Mouse (Mus musculus): ENCODE data around the gene Teddm1b. TPM values are rescaled to one million over a fixed set of nuclear protein-coding genes. Genes with fewer than 3 reads are reported as not detected.
A peak's percentile ranks its signal among the peaks of the same experiment; 100 is the strongest.
"Not testable (repeated sequence)": the region's sequence is repeated elsewhere in the genome, so short reads cannot be mapped to it uniquely, and the experiment has no call there.

Teddm1b gene
- polyA plus RNA-seq (2014; fragmentation: Nextera tagmentation; extraction: Ambion mirVana): 0.31 and 0.33 TPM in 2 replicates

DNA sequence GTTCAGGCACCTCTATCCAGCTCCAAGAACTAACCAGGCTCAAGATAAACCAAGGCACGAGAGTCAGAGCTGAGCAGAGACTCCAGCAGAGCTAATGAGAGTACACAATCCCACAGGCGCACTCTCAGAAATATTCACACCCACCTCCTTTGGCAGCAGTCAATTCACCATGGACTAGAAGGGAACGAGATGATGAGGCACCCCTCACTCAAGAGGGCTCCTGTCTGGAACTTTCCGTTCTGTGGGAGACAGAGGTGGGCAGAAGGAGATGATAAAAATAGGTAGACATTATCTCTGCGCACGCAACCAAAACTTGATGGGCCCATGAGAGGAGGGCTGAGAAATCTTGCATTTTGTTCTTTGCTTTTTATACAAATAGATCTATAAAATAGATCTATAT lies at the start of gene Teddm1b:
Teddm1b (plus strand) TSS at position 301 of the 400 bp plus-strand sequence.
- Histone ChIP-seq H3K4me2 (replicated peaks; ENCODE audit: low read depth, low read length) (no peak within 1 kb of the TSS), H3K36me3 (ENCODE audit: control insufficient read depth, insufficient read depth, low read length) (no peaks in the 10 kb centered on the region), H3K9me3 (ENCODE audit: control insufficient read depth, low read length) (no peaks in the 10 kb centered on the region), H3K4me3 (ENCODE audit: low read depth, low read length) (no peak within 1 kb of the TSS), H3K27ac (ENCODE audit: low read depth, low read length) (no peak within 1 kb of the TSS), H3K27me3 (ENCODE audit: control insufficient read depth, insufficient read depth, low read length) (no peaks in the 10 kb centered on the region), H3K9ac (ENCODE audit: low read depth, low read length) (no peak within 1 kb of the TSS), H3K4me1 (replicated peaks; ENCODE audit: control insufficient read depth, insufficient read depth, low read length) (no peaks in the 10 kb centered on the region)
- ATAC-seq (ENCODE audit: low FRiP score): no peak
- WGBS: 84% methylated on average over 6 of the region's 6 CpGs
- DNase-seq (ENCODE audit: low spot score): no peak

DNA sequence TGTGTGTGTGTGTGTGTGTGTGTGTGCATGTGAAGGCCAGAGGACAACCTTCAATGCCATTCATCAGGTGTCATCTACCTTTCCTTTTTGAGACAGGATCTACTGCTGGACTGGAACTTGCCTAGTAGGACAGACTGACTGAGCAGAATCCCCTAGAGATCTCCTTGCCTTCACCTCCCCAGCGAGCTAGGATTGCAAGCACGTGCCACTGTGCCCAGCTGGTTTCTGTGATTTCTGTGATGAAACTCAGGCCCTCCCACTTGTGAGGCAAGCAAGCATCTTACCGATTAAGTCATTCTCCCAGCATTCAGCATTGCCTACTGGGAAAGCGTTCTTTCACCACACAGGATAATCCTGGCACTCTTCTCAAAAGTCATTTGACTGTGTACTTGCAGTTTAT lies 43.4 kb upstream of the Teddm1b start:
- Histone ChIP-seq H3K9me3 (ENCODE audit: control insufficient read depth, low read length) (no peaks in the 10 kb centered on the region), H3K9ac (ENCODE audit: low read depth, low read length) (no peak overlapping the region), H3K36me3 (ENCODE audit: control insufficient read depth, insufficient read depth, low read length) (no peaks in the 10 kb centered on the region), H3K27me3 (ENCODE audit: control insufficient read depth, insufficient read depth, low read length) (no peaks in the 10 kb centered on the region), H3K4me3 (ENCODE audit: low read depth, low read length) (no peak overlapping the region), H3K27ac (ENCODE audit: low read depth, low read length) (no peak overlapping the region), H3K4me1 (replicated peaks; ENCODE audit: control insufficient read depth, insufficient read depth, low read length) (no peaks in the 10 kb centered on the region), H3K4me2 (replicated peaks; ENCODE audit: low read depth, low read length) (no peak overlapping the region)
- WGBS: 86% methylated on average over 4 of the region's 4 CpGs
- DNase-seq (ENCODE audit: low spot score) (no peak), ATAC-seq (ENCODE audit: low FRiP score) (no peak)

DNA sequence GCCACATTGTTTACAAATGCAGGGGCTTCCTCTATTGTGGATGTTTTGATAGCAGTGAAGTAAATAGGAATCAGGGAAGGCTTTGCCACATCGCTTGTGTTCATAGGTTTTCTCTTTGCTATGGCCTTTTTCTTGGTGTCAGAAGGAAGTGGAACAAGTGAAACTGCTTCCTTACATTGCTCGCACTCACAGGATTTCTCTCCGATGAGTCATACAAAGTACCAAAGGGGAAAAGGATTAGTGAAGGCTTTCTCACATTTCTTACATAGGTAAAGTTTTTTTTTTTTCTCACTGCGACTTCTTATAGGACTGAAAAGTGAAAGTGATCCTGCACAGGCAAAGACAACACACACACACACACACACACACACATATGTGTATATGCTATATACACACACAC lies 38.1 kb upstream of the Teddm1b start:
- no peak overlapping the region for H3K9ac ChIP-seq (ENCODE audit: low read depth, low read length)
- 90% methylated on average over 4 of the region's 4 CpGs for WGBS
- H3K9me3 ChIP-seq (ENCODE audit: control insufficient read depth, low read length): no peaks in the 10 kb centered on the region
- H3K4me3 ChIP-seq (ENCODE audit: low read depth, low read length): no peak overlapping the region
- H3K4me2 ChIP-seq (replicated peaks; ENCODE audit: low read depth, low read length): no peak overlapping the region
- DNase-seq (ENCODE audit: low spot score): no peak
- H3K27ac ChIP-seq (ENCODE audit: low read depth, low read length): no peak overlapping the region
- H3K4me1 ChIP-seq (replicated peaks; ENCODE audit: control insufficient read depth, insufficient read depth, low read length): no peaks in the 10 kb centered on the region
- no peaks in the 10 kb centered on the region for H3K27me3 ChIP-seq (ENCODE audit: control insufficient read depth, insufficient read depth, low read length)
- no peaks in the 10 kb centered on the region for H3K36me3 ChIP-seq (ENCODE audit: control insufficient read depth, insufficient read depth, low read length)
- ATAC-seq (ENCODE audit: low FRiP score): no peak

DNA sequence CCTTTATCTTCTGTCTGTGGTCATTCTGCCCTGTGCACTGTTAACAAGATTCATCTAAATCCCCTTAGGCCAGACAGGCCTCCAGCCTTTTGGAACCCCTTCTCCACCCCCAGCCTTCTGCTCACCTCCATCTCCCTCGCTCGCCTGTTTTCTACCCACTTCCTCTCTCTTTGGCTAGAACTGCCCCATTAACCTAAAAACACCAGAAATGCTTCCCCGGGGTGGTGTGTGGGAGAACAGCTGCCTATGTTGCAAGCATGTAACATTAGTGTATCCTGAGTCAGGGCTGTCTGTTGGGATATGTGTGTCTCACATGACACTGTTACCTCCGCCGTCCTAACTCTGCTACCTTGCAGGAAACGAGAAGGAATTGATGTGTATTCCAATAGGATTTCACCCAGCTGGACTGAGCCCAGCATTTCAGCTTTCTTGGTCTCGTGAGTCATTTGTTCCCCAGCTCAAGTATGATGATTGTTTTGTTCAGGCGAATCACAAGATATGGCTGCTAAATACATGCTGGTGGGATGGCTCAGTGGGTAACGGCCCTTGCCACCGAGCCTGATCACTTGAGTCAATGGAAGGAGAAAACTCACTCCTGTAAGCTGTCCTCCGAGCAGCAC lies 31.9 kb upstream of the Teddm1b start:
- Histone ChIP-seq H3K9ac (ENCODE audit: low read depth, low read length) (no peak overlapping the region), H3K27ac (ENCODE audit: low read depth, low read length) (no peak overlapping the region), H3K36me3 (ENCODE audit: control insufficient read depth, insufficient read depth, low read length) (no peaks in the 10 kb centered on the region), H3K4me1 (replicated peaks; ENCODE audit: control insufficient read depth, insufficient read depth, low read length) (no peaks in the 10 kb centered on the region), H3K27me3 (ENCODE audit: control insufficient read depth, insufficient read depth, low read length) (no peaks in the 10 kb centered on the region), H3K9me3 (ENCODE audit: control insufficient read depth, low read length) (no peaks in the 10 kb centered on the region), H3K4me3 (ENCODE audit: low read depth, low read length) (no peak overlapping the region), H3K4me2 (replicated peaks; ENCODE audit: low read depth, low read length) (no peak overlapping the region)
- DNase-seq (ENCODE audit: low spot score) (no peak), ATAC-seq (ENCODE audit: low FRiP score) (no peak)
- 91% methylated on average over 11 of the region's 11 CpGs for WGBS

DNA sequence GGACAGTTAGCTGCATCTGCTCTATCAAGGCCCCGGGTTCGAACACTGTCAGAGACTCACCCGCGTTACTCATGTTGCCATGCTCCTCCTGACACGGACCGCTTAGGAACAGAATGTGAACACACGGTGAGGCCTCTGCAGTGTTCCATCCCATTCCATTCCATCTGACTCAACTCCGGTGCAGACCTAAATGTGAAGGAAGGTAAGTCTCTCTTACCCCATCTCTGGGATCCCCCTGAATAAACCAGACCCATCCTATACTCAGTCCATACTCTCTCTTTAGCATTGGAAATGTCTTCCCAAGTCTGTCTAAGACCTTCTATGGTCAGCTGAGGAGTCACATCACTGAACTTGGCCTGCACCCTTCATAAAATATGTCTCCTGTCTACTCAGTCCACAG lies 30.1 kb upstream of the Teddm1b start, which contains the start of gene Rgsl1:
Rgsl1 (minus strand) TSS at position 101 of the 400 bp plus-strand sequence.
- Histone ChIP-seq H3K36me3 (ENCODE audit: control insufficient read depth, insufficient read depth, low read length) (no peaks in the 10 kb centered on the region), H3K9ac (ENCODE audit: low read depth, low read length) (no peak within 1 kb of the TSS), H3K27me3 (ENCODE audit: control insufficient read depth, insufficient read depth, low read length) (no peaks in the 10 kb centered on the region), H3K27ac (ENCODE audit: low read depth, low read length) (no peak within 1 kb of the TSS), H3K4me1 (replicated peaks; ENCODE audit: control insufficient read depth, insufficient read depth, low read length) (no peaks in the 10 kb centered on the region), H3K9me3 (ENCODE audit: control insufficient read depth, low read length) (no peaks in the 10 kb centered on the region), H3K4me3 (ENCODE audit: low read depth, low read length) (no peak within 1 kb of the TSS), H3K4me2 (replicated peaks; ENCODE audit: low read depth, low read length) (no peak within 1 kb of the TSS)
- ATAC-seq (ENCODE audit: low FRiP score): no peak
- no peak for DNase-seq (ENCODE audit: low spot score)
- 91% methylated on average over 8 of the region's 8 CpGs for WGBS

DNA sequence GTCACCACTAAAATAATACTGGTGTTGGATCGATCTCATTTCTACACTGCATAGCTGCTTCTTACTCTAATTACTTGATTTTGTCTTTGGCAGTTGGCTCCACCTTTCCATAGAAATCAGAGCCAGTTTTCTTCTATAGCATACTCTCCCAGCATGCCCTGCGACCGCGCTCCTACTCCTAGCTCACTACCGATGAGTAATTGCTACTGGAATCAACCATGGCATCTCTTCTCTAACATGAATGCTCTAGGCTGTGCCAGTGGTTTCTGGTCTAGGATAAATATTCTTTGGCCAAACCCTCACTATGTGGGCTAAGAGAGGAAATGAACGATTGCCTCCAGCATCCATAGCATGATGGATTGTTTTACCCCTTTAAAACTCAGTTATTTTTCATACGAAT lies 27.7 kb upstream of the Teddm1b start:
- H3K4me2 ChIP-seq (replicated peaks; ENCODE audit: low read depth, low read length): no peak overlapping the region
- no peak overlapping the region for H3K4me3 ChIP-seq (ENCODE audit: low read depth, low read length)
- no peaks in the 10 kb centered on the region for H3K4me1 ChIP-seq (replicated peaks; ENCODE audit: control insufficient read depth, insufficient read depth, low read length)
- H3K36me3 ChIP-seq (ENCODE audit: control insufficient read depth, insufficient read depth, low read length): no peaks in the 10 kb centered on the region
- ATAC-seq (ENCODE audit: low FRiP score): no peak
- no peak overlapping the region for H3K9ac ChIP-seq (ENCODE audit: low read depth, low read length)
- H3K27me3 ChIP-seq (ENCODE audit: control insufficient read depth, insufficient read depth, low read length): no peaks in the 10 kb centered on the region
- 92% methylated on average over 7 of the region's 7 CpGs for WGBS
- no peak for DNase-seq (ENCODE audit: low spot score)
- H3K27ac ChIP-seq (ENCODE audit: low read depth, low read length): no peak overlapping the region
- H3K9me3 ChIP-seq (ENCODE audit: control insufficient read depth, low read length): no peaks in the 10 kb centered on the region

DNA sequence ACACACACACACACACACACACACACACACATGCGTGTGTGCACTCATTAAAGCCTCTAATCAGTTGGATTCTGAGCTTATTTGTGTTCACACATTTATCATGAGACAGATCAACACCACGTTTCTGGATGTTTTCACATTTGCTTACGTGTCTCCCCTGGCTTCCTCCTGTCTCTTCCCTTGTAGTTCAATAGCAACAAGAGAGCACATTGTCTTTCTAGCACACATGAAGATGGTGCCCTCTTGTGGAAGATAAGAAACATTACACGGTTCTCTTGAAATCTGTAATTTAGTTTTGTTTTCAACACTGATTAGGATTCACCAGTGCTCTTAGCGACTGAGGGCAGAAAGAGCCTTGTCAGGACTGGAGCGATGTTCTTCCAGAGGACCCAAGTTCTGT lies 27.3 kb upstream of the Teddm1b start:
- Histone ChIP-seq H3K36me3 (ENCODE audit: control insufficient read depth, insufficient read depth, low read length) (no peaks in the 10 kb centered on the region), H3K9ac (ENCODE audit: low read depth, low read length) (no peak overlapping the region), H3K4me3 (ENCODE audit: low read depth, low read length) (no peak overlapping the region), H3K4me1 (replicated peaks; ENCODE audit: control insufficient read depth, insufficient read depth, low read length) (no peaks in the 10 kb centered on the region), H3K27me3 (ENCODE audit: control insufficient read depth, insufficient read depth, low read length) (no peaks in the 10 kb centered on the region), H3K27ac (ENCODE audit: low read depth, low read length) (no peak overlapping the region), H3K9me3 (ENCODE audit: control insufficient read depth, low read length) (no peaks in the 10 kb centered on the region), H3K4me2 (replicated peaks; ENCODE audit: low read depth, low read length) (no peak overlapping the region)
- 29% methylated on average over 6 of the region's 6 CpGs for WGBS
- DNase-seq (ENCODE audit: low spot score) (peak; percentile 43), ATAC-seq (ENCODE audit: low FRiP score) (no peak; the same call in 1 of the 2 replicates)

DNA sequence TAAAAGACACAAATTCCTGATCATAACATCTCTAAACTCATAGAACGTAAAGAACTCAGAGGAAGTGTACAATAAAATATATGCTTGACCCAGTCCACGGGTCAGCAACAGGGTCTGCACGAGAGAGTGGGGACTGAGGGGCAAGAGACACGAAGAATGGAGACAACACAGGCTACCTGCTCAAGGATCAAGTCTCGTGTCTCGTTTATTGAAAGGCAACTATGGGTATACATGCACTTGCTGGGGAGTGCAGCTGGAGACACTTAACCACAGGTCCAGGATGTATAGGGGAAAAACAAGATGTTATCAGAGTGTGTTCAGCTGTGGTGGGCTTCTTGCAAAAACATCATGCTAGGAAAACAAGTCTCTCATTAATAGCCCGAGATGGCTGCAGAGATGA lies 21.4 kb upstream of the Teddm1b start:
- H3K9me3 ChIP-seq (ENCODE audit: control insufficient read depth, low read length); DNase-seq (ENCODE audit: low spot score); H3K27me3 ChIP-seq (ENCODE audit: control insufficient read depth, insufficient read depth, low read length); ATAC-seq (ENCODE audit: low FRiP score); H3K36me3 ChIP-seq (ENCODE audit: control insufficient read depth, insufficient read depth, low read length); H3K4me3 ChIP-seq (ENCODE audit: low read depth, low read length); H3K9ac ChIP-seq (ENCODE audit: low read depth, low read length); H3K4me2 ChIP-seq (replicated peaks; ENCODE audit: low read depth, low read length); H3K27ac ChIP-seq (ENCODE audit: low read depth, low read length); H3K4me1 ChIP-seq (replicated peaks; ENCODE audit: control insufficient read depth, insufficient read depth, low read length): not testable (repeated sequence)
- 87% methylated on average over 7 of the region's 7 CpGs for WGBS

DNA sequence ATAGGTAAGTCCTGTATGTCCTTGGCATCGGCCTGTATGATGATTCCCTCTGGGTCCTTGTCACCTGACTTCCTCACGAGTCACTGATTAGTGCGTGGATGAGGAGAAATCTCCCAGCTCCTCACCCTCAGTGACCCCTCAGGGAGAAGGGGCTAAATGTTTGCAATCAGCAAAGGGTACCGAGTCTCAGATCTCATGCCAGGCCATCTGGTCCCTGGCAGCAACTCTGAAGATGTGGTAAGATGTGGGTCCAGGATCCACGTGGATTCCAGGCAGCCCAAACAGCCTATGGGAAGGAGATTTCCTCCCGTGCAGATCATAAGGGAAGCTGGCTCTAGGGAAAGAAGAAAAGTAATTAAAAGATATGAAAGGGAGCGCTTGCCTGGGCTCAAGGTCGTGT lies 18.2 kb upstream of the Teddm1b start:
- Histone ChIP-seq H3K4me3 (ENCODE audit: low read depth, low read length) (no peak overlapping the region), H3K36me3 (ENCODE audit: control insufficient read depth, insufficient read depth, low read length) (no peaks in the 10 kb centered on the region), H3K4me2 (replicated peaks; ENCODE audit: low read depth, low read length) (no peak overlapping the region), H3K27me3 (ENCODE audit: control insufficient read depth, insufficient read depth, low read length) (no peaks in the 10 kb centered on the region), H3K9me3 (ENCODE audit: control insufficient read depth, low read length) (no peaks in the 10 kb centered on the region), H3K4me1 (replicated peaks; ENCODE audit: control insufficient read depth, insufficient read depth, low read length) (no peaks in the 10 kb centered on the region), H3K9ac (ENCODE audit: low read depth, low read length) (no peak overlapping the region), H3K27ac (ENCODE audit: low read depth, low read length) (no peak overlapping the region)
- ATAC-seq (ENCODE audit: low FRiP score) (no peak), DNase-seq (ENCODE audit: low spot score) (no peak)
- 81% methylated on average over 8 of the region's 8 CpGs for WGBS
